Comparison of ENCODE assay signal across 15 mouse cellular contexts in the genomic region with DNA sequence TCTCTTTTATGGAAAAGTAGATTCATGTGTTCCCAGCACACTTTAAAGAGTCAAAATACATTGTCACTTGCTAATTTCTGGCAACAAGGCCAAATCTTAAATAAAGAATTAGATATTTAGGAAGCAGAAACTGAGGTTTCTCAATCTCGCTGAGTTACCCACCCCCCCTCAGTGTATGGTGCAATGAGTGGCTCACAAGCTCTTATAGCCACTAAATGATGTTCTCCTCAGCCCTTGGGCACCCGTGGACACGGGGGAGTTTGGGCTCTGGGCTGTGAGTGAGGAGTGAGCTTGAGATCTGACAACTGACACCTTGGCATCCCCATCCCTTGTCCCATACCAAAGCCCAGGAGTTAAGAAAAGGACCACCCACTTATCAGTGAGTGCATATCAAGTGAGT.
"Had no signal": no experiment of that assay in that cellular context is flagged by ENCODE, and none has a peak within 500 bp of the region (broad histone marks: within the 10 kb centered on the region; RNA-seq: fewer than 3 reads in every experiment).

No protein-coding gene starts in this region.

- DNase-seq: liver, embryonic 13.5 days; liver, postnatal 0 days; lung, embryonic 14.5 days; lung, postnatal 14 days; lung, postnatal 36 days; retina, postnatal 1 day; right cerebral cortex, adult 18-20 months; right cerebral cortex, postnatal 25 days; right cerebral cortex, postnatal 4 days; spleen, adult 18-20 months; thymus, adult 2 months; thymus, postnatal 25 days; thymus, postnatal 4 days had no signal

- ATAC-seq: liver, postnatal 0 days; midbrain, embryonic 13.5 days; midbrain, embryonic 15.5 days had no signal
